ENCODE assay signal across 21 mouse cellular contexts in genomic region chr1:163382048-163382719, GRCm38 (mm10). TPM values are rescaled to one million over a fixed set of nuclear protein-coding genes. Genes with fewer than 3 reads are reported as not detected.
DNase-seq lines count a peak whose midpoint lies in the region; ATAC-seq and TF ChIP-seq lines count a peak whose summit lies in the region.
"Had no signal": no experiment of that assay in that cellular context is flagged by ENCODE, and none has a peak within 500 bp of the region (broad histone marks: within the 10 kb centered on the region; RNA-seq: fewer than 3 reads in every experiment).

No protein-coding gene starts in this region.

- peak overlapping the region; percentile 91 for H3K27ac ChIP-seq in embryonic fibroblast, embryonic 13.5 days (ENCODE audit: insufficient read depth, low read length)
- H3K27ac ChIP-seq in macrophage: peak overlapping the region; percentile 45
- H3K27ac ChIP-seq: embryonic facial prominence, embryonic 10.5 days; forebrain, embryonic 12.5 days; gastrocnemius, adult 2 months; hindbrain, postnatal 0 days; kidney, postnatal 0 days; left cerebral cortex, adult 2 months had no signal

- peaks cover 19% of the 10 kb centered on the region for H3K36me3 ChIP-seq in macrophage (ENCODE audit: inconsistent target)

- TF ChIP-seq CTCF in embryonic fibroblast, embryonic 13.5 days (IDR thresholded peaks at IDR 0.05; ENCODE audit: borderline replicate concordance, insufficient read depth, low read length): no peak

- no peak for ATAC-seq in frontal cortex, adult (ENCODE audit: low TSS enrichment)
- ATAC-seq: CD4-positive, CD25-positive, alpha-beta regulatory T cell, adult 4 months; hindbrain, postnatal 0 days had no signal

- H3K4me1 ChIP-seq in embryonic fibroblast, embryonic 13.5 days (ENCODE audit: control insufficient read depth, insufficient read depth, low read length): peaks cover 36% of the 10 kb centered on the region
- H3K4me1 ChIP-seq: forebrain, embryonic 12.5 days had no signal

- no peak overlapping the region for H3K4me3 ChIP-seq in embryonic fibroblast, embryonic 13.5 days (ENCODE audit: insufficient read depth, low read length)
- H3K4me3 ChIP-seq in macrophage (ENCODE audit: inconsistent target): no peak overlapping the region
- H3K4me3 ChIP-seq: embryonic facial prominence, embryonic 10.5 days; forebrain, embryonic 12.5 days; gastrocnemius, adult 2 months; left cerebral cortex, adult 2 months had no signal

- DNase-seq in 3134 (ENCODE audit: extremely low read depth, insufficient read length, low spot score): peak; percentile 62
- DNase-seq in 416B (ENCODE audit: low read depth): peak; percentile 87
- DNase-seq in lung, adult 18-20 months: no peak
- no peak for DNase-seq in spleen, adult 18-20 months
- DNase-seq in layer of hippocampus, adult 8-10 months (ENCODE audit: low spot score in 2 of 2): no peak
- DNase-seq: adrenal gland, adult 8-10 months; cerebellum, adult 9-11 months; gastrocnemius, adult 2 months; kidney, adult 2 months; lung, embryonic 14.5 days; lung, postnatal 4 days; right cerebral cortex, postnatal 14 days had no signal

- TF ChIP-seq POLR2A in embryonic fibroblast, embryonic 13.5 days (IDR thresholded peaks at IDR 0.05; ENCODE audit: low read depth, low read length): no peak

- H3K79me2 ChIP-seq in macrophage (ENCODE audit: inconsistent target): no peaks in the 10 kb centered on the region

- 65% methylated on average over 10 of the region's 10 CpGs for WGBS in macrophage (ENCODE audit: missing documents)

RNA-seq across cellular contexts. Expression of gene Gorab, which starts 21.3 kb away (rescaled TPM):
- 25.3 and 27.4 TPM in 2 replicates for polyA plus RNA-seq in embryonic fibroblast, embryonic 13.5 days (2011; ENCODE audit: insufficient read length, low read depth, missing spikeins)
- total RNA-seq in macrophage (2018; cell fraction: chromatin; rRNA removed): 10 to 100 TPM in 21 of 26 experiments, 1 to 10 TPM in 5; 3.6 to 28.3 (median 11.5) TPM
- total RNA-seq in macrophage (2018; cell fraction: cytosol; rRNA removed): 1 to 10 TPM; 3.0 to 5.3 (median 4.2) TPM
- 10 to 100 TPM in 12 of 26 experiments, 1 to 10 TPM in 14; 4.9 to 14.5 (median 9.8) TPM for total RNA-seq in macrophage (2018; cell fraction: nucleus; rRNA removed)
- 3.6 to 5.3 TPM (median 5.2 TPM) in 3 replicates for polyA plus RNA-seq in macrophage (2018)
- total RNA-seq in layer of hippocampus, adult 8-10 months (2022): 10 to 100 TPM; 11.4 to 15.2 (median 12.9) TPM

Comparison
In these comparisons a context has a peak if more than half of its experiments do, and no peak if none do; other contexts are left out.
1. DNase-seq: peak in 3134 (single experiment) and 416B (single experiment); none in lung, adult 18-20 months (0 of 2), spleen, adult 18-20 months (0 of 2) and layer of hippocampus, adult 8-10 months (0 of 2).